Mouse (Mus musculus): ENCODE data around the gene Rab14.

The Rab14 gene

DNA sequence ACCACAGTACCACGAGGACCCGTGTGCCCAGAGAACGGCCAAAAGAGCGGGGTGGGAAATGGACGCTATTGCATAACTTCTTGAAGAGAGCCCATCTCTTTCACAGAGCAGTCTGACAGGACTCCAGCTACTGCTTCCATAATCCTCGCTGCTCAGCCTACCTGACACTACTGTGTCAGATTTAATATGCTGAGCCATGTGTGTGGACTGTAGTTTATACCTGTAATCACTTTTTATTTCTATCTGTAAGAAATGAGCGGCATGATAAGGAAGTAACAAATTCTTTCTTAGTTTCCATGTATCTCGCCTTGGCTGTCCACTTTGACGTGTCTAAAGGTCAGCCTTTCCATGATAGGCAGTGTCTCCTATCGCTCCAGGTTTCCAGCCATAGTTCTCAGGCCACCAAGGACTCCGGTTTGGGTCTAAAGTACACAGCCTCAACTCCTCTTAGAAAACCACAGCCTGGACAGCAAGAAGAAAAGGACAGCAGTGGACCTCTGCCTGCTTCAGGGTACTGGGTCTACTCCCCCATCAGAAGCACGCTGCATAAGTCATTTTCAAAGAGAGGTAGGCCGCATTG, 49.5 kb downstream of the Rab14 start:
- DNase-seq: no peak

GRCm38 (mm10) chr2:35148806-35149205, 52.1 kb downstream of the Rab14 start:
- no peak for DNase-seq

DNA sequence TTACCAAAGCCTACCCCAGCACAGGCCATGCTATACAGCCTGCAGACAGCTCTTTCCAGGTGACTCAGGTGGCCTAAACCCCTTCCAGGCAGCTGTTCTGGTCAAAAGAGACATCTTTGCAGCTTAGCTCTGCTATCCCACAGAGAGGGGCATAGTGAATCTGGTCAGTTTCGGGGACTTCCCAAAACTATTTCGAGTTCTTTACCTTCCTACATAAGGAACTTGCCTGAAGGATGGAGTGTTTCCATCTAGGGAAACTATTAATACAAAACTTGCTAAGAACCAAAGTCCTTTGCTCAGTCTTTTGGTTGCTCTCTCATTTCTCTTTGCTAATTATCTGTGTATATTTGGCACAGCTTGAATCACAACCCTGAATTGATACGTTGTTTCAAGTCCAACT, 59.2 kb downstream of the Rab14 start:
- DNase-seq: no peak

GRCm38 (mm10) chr2:35138576-35138975, 62.3 kb downstream of the Rab14 start:
- DNase-seq: no peak

- no peak for DNase-seq
These were observed 67.0 kb downstream of the Rab14 start for GRCm38 (mm10) chr2:35133891-35134290.

DNA sequence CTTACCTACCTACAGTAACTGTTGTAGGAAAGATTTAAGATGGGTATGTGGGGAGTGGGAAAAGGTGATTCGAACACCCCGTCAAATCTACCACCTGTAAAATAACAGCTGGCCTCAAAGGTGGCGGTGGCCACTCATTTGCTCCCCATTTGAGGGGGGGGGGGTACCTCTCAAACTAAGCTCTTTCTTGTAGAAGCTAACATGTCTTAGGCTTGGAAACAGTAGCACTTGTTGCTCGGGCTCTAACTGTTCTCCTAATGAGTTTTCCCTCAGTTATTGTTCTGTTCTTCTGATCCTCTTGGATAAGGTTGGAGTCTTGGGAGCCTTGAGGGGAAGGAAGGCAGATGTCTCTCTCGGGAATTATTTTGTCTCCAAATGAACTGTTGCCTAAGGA, 68.3 kb downstream of the Rab14 start:
- no peak for DNase-seq

DNA sequence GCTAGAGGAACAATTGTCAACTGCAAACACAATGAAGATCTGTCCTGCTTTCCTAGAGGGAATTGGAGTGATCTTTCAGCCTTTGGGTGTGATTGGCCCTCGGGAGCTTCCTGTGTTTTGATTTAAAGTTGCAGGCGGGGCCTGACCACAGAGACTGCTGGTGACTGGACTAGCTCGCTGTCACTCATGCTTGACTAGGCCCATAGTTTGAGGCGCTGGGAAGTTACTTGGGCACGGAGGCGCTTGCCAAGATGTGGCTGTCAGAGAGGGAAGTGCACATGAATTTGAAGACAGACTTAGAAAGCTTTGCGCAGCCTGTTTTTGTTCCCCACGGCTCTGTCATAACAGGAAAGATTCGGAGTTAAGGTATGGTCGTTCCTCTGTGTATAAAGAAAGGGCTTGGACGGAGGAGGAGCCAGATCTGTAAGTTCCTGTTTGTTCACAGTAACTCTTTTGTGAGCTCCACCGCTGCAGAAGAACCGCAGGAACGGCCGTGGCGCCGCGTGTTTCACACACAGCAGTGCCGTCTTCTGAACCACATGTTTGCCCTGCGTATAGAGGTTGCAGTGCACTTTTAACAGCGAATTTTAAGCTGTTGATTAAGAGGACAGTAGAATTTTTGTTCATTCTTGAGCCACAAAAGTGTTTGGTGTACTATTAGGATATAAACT, 68.8 kb downstream of the Rab14 start:
- peak; percentile 88 to 95 for DNase-seq

- DNase-seq: no peak
These were observed 69.4 kb downstream of the Rab14 start for GRCm38 (mm10) chr2:35131491-35131890.

Measured in cerebellum, postnatal 36 days (tissue).